Mouse (Mus musculus) CD8-positive naive resting alpha-beta T cell, adult 57 days (primary cell): ENCODE data around the gene Fam71b. TPM values are rescaled to one million over a fixed set of nuclear protein-coding genes. Genes with fewer than 3 reads are reported as not detected.

Experiments
- total RNA-seq: library from RNA; stranded (reverse); gene quantifications from one replicate; pipeline ENCODE4 v1.2.4, GENCODE M21; 2023

The Fam71b gene
- total RNA-seq = 5.5 TPM

DNA sequence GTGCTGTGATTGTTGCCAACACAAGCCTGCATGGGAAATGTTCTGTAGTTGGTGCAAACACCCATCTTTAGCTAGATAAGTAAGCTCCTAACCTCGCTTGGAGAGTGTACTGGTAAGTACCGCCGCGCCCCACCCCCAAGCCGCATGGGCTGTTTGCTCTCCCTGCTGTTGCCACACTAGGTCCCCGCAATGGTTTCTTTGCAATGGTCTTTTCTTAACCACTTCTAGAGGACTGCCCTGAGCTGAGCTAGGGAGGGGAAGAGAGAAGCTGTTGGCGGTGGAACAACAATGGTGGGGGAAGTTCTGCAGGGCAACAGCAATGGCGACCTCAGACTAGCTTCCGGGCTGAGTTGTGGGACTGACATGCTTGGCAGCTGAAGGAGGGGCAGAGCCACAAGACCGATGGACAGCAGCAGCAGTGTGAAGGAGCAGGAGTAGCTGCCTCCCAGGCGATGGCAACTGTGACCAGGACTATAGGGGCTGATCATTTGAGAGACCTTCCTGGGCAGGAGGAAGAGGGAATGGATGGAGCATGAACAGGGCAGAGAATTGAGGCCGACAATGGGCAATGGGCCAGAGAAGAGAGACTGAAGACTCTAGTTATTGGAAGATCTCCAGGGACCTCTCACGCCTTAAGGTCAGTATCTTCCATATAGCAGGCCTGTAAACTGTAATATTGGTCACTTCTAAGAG, at the start of gene Fam71b:
TSS of gene Fam71b (plus strand) at position 393 of the 693 bp plus-strand sequence.

DNA sequence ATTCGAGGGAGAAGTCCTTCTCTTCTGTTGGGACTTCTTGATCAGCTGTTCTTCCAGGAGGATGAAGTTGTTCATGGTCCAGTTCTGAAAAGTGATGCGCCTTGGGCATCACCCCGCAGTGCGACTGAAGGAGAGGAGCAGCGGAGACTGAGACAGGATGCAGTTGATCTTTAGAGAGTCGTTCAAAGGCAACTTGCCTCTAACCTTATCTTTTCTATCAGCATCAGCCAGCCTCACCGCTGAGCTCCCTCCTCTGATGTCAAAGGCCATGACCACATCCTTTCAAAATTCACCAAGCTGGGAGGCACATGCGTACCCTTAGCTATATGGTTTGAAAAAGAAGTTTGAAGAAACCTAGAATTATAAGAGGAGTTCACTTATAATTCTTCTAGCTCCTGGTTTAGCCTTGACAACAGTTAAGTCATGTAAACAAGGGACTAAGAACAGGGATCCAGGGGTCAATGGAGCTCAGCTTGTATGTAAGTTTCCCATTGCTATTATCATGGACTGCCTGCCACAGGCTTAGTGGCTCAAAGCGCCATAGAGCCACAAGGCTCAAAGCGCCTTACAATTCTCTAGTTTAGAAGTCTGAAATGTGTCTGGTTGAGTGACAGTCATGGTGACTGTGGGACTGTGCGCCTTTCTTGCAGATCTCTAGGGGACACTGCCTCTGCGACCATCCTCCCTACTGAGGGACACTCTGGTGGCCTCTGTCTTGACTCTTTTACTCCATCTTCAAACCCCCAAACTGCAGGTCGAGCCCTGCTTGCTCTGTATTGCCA, 6.8 kb upstream of the Fam71b start, which contains the start of gene Itk:
TSS of gene Itk (minus strand) at position 180 of the 782 bp plus-strand sequence.

DNA sequence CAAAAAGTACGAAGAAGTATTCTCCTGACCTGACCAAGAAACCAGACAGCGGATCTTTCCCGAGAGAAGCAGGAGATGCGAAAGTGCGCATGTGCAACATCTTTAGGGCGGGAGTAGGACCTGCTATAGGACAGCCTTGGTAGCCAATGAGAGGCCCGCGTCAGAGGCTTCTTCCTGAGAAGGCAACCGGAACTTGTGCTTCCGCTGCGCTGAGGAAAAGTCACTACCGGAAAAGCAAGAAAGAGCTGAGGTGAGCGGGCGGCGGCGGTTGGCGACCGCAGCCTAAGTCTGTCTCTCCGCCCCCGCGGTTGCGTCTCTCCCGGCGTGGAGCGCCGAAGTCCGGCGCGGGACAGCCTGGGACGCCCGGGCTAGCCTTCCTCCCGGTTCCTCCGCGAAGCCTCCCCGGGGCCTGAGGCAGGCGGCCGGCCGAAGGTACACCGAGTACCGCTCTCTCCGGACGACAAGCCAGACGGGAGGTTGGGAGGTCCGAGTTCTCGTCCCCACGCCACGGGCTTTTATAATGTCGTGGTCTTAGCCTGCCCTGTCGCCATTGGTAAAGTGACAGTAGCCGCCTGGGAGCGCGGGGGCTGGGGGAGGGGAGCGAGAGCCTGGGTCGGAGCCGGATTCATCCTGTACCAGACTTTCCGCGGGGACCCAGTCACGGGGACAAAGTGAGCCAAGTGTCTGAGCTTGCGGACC, 40.5 kb downstream of the Fam71b start, which contains the start of gene Med7:
TSS of gene Med7 (plus strand) at position 166 of the 699 bp plus-strand sequence.

DNA sequence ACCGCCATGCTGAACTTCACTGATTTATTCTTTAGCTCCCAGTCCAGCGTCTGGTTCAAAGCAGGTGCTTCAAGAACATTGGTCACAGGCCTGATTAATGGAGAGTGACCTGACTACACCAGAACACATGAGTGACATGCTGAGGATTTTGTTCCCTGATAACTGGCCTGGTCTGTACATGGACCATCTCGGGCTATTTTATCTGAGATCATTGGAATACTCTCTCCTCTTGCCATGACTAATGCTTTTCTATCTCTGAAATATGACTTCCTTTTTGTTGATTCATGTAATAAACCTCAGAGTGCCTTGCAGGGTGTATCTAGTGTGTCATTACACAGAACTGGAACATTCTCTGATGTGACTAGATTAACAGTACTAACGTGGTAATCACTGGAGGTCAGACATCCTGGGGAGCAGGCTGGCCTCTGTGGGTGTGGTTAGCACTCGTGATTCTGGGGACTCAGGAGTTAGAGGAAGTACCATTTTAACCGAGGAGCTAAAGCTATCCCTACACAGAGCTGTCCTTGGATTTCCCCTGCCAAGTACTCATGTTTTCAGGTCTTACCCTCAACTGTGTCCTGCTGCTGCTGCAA, 58.2 kb downstream of the Fam71b start, which contains the start of gene Havcr2:
TSS of gene Havcr2 (plus strand) at position 483 of the 593 bp plus-strand sequence.

Other genes starting within 250 kb of the Fam71b start
- gene Nipal4, start 230.1 kb upstream of the Fam71b start, total RNA-seq = 0.18 TPM
- gene Fndc9, start 161.0 kb upstream of the Fam71b start, total RNA-seq = not detected
- 146 TPM for gene Cyfip2, start 83.7 kb upstream of the Fam71b start, total RNA-seq
- gene Itk, start 7.0 kb upstream of the Fam71b start, total RNA-seq = 567 TPM
- 40.4 TPM for gene Med7, start 40.4 kb downstream of the Fam71b start, total RNA-seq
- 1.0 TPM for gene Havcr2, start 58.4 kb downstream of the Fam71b start, total RNA-seq
- not detected for gene Gm12169, start 127.7 kb downstream of the Fam71b start, total RNA-seq
- not detected for gene BC053393, start 175.0 kb downstream of the Fam71b start, total RNA-seq
- gene Dppa1, start 232.7 kb downstream of the Fam71b start, total RNA-seq = not detected